Mouse (Mus musculus): Measurements from ENCODE around the gene Med12. TPM values are rescaled to one million over a fixed set of nuclear protein-coding genes. Genes with fewer than 3 reads are reported as not detected.

Gene Med12
- polyA plus RNA-seq, 1 experiment from 2014 or later, result 50.6 TPM

DNA sequence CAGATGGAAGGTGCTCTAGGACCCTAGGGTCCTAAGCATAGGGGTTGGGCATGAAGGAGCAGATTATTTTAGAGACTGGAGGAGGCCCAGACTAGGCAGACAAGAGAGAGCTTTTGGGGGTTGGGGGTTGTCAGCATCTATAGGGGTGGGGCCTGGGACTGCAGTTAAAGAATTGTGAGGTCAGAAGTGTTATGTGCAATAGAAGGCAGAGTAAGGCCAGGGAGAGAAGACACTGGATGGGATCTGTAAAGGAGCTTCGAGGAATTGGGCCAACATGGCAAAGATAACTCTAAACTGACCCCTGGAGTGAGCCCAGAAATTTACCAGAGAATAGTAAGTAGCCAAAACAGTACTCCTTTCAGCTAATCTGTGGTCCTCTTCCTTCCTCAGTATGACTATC is 9.9 kb upstream of the Med12 start, which contains the start of gene Gm614:
TSS of gene Gm614 (minus strand) at position 101 of the 400 bp plus-strand sequence.
- Histone ChIP-seq H3K36me3 (ENCODE audit: insufficient read depth) (no peaks in the 10 kb centered on the region), H3K27me3 (ENCODE audit: insufficient read depth, low read length) (no peaks in the 10 kb centered on the region), H3K9me3 (ENCODE audit: low read depth, low read length) (no peaks in the 10 kb centered on the region), H3K9ac (no peak within 1 kb of the TSS), H3K27ac (ENCODE audit: low read depth) (no peak within 1 kb of the TSS), H3K4me1 (ENCODE audit: insufficient read depth) (no peaks in the 10 kb centered on the region), H3K4me3 (ENCODE audit: low read depth, low read length) (no peak within 1 kb of the TSS), H3K4me2 (no peak within 1 kb of the TSS)
- no peak for ATAC-seq (ENCODE audit: insufficient read depth)
- no peak for TF ChIP-seq CTCF (IDR thresholded peaks at IDR 0.05; ENCODE audit: low read depth)
- DNase-seq, result no peak
- WGBS, result 67% methylated on average over 1 of the region's 1 CpGs

DNA sequence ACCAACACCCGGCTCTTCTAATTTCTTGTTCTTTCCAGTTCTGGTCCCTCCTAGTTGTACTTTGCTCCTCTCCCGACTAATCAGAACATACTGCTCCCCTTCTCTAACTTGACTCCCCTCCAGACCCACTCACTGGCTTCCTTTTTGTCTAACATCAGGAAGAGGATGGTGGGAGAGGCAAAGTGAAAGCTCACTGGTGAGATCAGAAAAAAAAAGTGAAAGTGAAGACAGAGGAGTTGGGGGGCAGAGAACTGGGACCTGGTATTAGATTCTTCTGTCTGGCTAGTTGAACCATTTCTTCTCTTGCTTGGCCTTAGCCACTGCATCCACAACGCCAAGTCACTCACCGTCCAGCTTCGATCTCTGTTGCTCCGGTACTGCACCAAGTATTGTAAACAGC is 7.2 kb upstream of the Med12 start:
- ATAC-seq (ENCODE audit: insufficient read depth) (no peak), DNase-seq (no peak)
- H3K4me2 ChIP-seq, result no peak overlapping the region
- 86% methylated on average over 6 of the region's 6 CpGs for WGBS
- no peaks in the 10 kb centered on the region for H3K9me3 ChIP-seq (ENCODE audit: low read depth, low read length)
- no peak overlapping the region for H3K27ac ChIP-seq (ENCODE audit: low read depth)
- no peak overlapping the region for H3K9ac ChIP-seq
- H3K4me1 ChIP-seq (ENCODE audit: insufficient read depth), result no peaks in the 10 kb centered on the region
- H3K4me3 ChIP-seq (ENCODE audit: low read depth, low read length), result no peak overlapping the region
- H3K36me3 ChIP-seq (ENCODE audit: insufficient read depth), result no peaks in the 10 kb centered on the region
- H3K27me3 ChIP-seq (ENCODE audit: insufficient read depth, low read length), result no peaks in the 10 kb centered on the region
- no peak for TF ChIP-seq CTCF (IDR thresholded peaks at IDR 0.05; ENCODE audit: low read depth)

DNA sequence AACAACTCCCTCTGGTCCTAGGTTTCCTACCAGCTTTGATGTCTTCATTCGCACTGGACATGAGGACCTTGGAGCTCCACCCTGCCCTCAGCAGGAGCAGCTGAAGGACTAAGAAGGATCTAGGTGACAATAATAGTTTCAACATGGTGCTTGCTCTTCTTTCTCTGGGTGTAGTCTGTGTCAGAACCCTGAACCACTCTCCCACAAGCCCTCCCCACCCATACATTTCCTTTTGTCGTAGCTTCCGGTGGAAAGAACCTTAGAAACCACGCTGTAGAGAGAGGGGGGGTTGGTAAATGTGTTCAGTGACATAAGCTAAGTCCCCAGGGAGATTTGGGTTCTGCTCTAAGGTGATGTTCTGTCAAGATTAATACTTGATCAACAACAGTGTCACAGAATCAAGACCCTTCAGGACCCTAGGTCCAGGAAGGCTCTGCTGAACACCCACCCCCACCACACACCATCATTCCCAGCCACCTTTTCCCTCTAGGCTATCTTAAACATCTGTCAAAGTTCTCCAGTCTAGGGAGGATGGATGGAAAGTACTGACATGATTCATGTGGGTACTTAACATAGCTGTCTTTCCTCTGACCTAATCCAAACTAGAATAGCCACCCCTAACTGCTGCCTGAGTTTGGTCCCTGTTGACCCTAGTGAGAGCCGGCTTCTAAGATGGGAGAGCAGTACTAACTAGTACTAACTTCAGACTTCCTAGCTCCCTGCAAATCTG is 5.6 kb upstream of the Med12 start, which contains the start of gene Il2rg:
TSS of gene Il2rg (minus strand) at position 231 of the 730 bp plus-strand sequence.
- H3K4me1 ChIP-seq (ENCODE audit: insufficient read depth), result no peaks in the 10 kb centered on the region
- H3K27ac ChIP-seq (ENCODE audit: low read depth), result no peak within 1 kb of the TSS
- DNase-seq, result no peak
- H3K9me3 ChIP-seq (ENCODE audit: low read depth, low read length), result no peaks in the 10 kb centered on the region
- H3K36me3 ChIP-seq (ENCODE audit: insufficient read depth), result no peaks in the 10 kb centered on the region
- no peak within 1 kb of the TSS for H3K4me2 ChIP-seq
- TF ChIP-seq CTCF (IDR thresholded peaks at IDR 0.05; ENCODE audit: low read depth), result no peak
- no peak for ATAC-seq (ENCODE audit: insufficient read depth)
- no peaks in the 10 kb centered on the region for H3K27me3 ChIP-seq (ENCODE audit: insufficient read depth, low read length)
- H3K9ac ChIP-seq, result no peak within 1 kb of the TSS
- 42% methylated on average over 5 of the region's 5 CpGs for WGBS
- H3K4me3 ChIP-seq (ENCODE audit: low read depth, low read length), result no peak within 1 kb of the TSS

DNA sequence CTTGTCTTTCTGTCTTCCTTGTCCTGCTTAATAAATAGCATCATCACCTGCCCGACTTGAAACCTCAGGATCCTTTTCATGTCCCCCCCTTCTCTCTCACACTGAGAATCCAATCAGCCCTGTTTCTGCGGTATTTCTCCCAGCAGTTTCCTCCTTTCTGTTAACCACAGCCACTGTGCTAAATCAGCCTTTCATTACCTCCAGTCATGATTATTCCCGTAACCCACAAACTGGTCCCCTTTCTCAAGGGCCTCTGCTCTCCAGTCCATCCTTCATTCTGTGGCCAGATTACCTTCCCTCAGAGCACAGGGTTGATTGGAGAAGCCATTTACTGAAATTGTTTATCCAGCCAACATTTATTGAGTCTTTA is 5.1 kb upstream of the Med12 start, which contains the start of gene Gm20489:
TSS of gene Gm20489 (minus strand) at position 269 of the 370 bp plus-strand sequence.
- WGBS, result 51% methylated on average over 3 of the region's 3 CpGs
- H3K4me2 ChIP-seq, result no peak within 1 kb of the TSS
- ATAC-seq (ENCODE audit: insufficient read depth) (no peak), DNase-seq (no peak)
- no peaks in the 10 kb centered on the region for H3K9me3 ChIP-seq (ENCODE audit: low read depth, low read length)
- no peak for TF ChIP-seq CTCF (IDR thresholded peaks at IDR 0.05; ENCODE audit: low read depth)
- H3K4me1 ChIP-seq (ENCODE audit: insufficient read depth), result no peaks in the 10 kb centered on the region
- no peaks in the 10 kb centered on the region for H3K36me3 ChIP-seq (ENCODE audit: insufficient read depth)
- no peak within 1 kb of the TSS for H3K27ac ChIP-seq (ENCODE audit: low read depth)
- no peak within 1 kb of the TSS for H3K9ac ChIP-seq
- no peaks in the 10 kb centered on the region for H3K27me3 ChIP-seq (ENCODE audit: insufficient read depth, low read length)
- no peak within 1 kb of the TSS for H3K4me3 ChIP-seq (ENCODE audit: low read depth, low read length)

DNA sequence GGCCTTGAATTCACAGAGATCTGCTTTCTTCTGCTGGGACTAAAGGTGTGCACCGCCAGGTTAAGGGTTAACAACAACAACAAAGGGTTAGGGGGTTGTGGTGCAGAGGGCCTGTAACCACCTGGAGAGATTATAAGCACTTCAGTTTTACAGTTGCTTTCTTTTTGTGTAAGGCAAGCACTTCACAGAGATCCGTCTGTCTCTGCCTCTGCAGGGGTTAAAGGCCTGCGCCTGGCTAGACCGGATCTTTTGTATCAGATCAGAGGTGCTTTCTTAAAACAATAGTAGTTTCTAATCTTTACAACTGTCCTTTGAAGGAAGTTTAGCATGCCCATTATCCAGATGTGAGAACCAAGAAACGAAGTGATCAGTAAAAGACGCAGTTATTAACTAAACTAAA is 420 bp upstream of the Med12 start:
- WGBS, result 22% methylated on average over 6 of the region's 6 CpGs
- peak overlapping the region; percentile 56 for H3K4me3 ChIP-seq (ENCODE audit: low read depth, low read length)
- DNase-seq (peak; percentile 14), ATAC-seq (ENCODE audit: insufficient read depth) (peak; percentile 29; the same call in 1 of the 2 replicates)
- H3K9ac ChIP-seq, result peak overlapping the region; percentile 40
- peaks cover 23% of the 10 kb centered on the region for H3K36me3 ChIP-seq (ENCODE audit: insufficient read depth)
- H3K27me3 ChIP-seq (ENCODE audit: insufficient read depth, low read length), result no peaks in the 10 kb centered on the region
- TF ChIP-seq CTCF (IDR thresholded peaks at IDR 0.05; ENCODE audit: low read depth), result no peak
- no peaks in the 10 kb centered on the region for H3K4me1 ChIP-seq (ENCODE audit: insufficient read depth)
- no peaks in the 10 kb centered on the region for H3K9me3 ChIP-seq (ENCODE audit: low read depth, low read length)
- H3K4me2 ChIP-seq, result peak overlapping the region; percentile 53
- no peak overlapping the region for H3K27ac ChIP-seq (ENCODE audit: low read depth)

DNA sequence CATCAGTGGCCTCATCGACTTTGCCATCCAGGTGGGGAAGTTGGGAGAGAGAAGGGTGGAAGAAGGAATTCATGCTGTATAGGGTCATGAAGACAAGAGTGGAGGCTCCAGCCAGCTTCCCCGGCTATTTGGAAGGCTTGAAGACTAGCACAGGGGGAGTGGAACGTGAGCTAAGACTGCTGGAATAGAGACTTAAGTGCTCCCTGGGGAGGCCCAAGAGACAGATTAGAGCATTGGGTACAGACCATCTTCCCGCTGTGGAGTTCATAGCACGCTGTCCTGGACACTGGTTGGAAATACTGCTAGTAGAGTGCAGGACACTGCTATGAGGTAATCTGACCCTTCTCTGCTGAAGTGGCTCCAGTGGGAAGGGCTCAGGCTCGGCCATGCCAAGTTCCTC is 9.0 kb downstream of the Med12 start:
- Histone ChIP-seq H3K4me1 (ENCODE audit: insufficient read depth) (no peaks in the 10 kb centered on the region), H3K9me3 (ENCODE audit: low read depth, low read length) (no peaks in the 10 kb centered on the region), H3K9ac (no peak overlapping the region), H3K27me3 (ENCODE audit: insufficient read depth, low read length) (no peaks in the 10 kb centered on the region), H3K36me3 (ENCODE audit: insufficient read depth) (peaks cover 78% of the 10 kb centered on the region), H3K4me2 (no peak overlapping the region), H3K27ac (ENCODE audit: low read depth) (no peak overlapping the region), H3K4me3 (ENCODE audit: low read depth, low read length) (no peak overlapping the region)
- no peak for TF ChIP-seq CTCF (IDR thresholded peaks at IDR 0.05; ENCODE audit: low read depth)
- no peak for DNase-seq
- WGBS, result 76% methylated on average over 6 of the region's 6 CpGs
- no peak for ATAC-seq (ENCODE audit: insufficient read depth)

DNA sequence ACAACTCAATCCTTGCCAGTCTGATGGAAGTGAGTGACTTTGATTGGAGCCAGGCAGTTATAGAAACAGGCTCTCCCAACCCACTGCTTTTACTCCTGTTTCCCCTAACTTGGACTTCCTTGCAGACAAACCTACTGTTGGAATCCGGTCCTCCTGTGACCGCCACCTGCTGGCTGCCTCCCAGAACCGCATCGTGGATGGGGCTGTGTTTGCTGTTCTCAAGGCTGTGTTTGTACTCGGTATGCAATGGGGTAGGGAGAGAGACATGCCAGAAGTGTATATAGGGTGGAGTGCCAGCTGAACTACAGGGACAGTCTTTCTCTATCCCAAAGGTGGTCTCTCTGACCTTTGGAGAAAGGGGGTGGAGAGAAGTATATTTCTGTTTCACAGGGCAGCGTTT is 11.7 kb downstream of the Med12 start:
- no peaks in the 10 kb centered on the region for H3K4me1 ChIP-seq (ENCODE audit: insufficient read depth)
- peaks cover 83% of the 10 kb centered on the region for H3K36me3 ChIP-seq (ENCODE audit: insufficient read depth)
- ATAC-seq (ENCODE audit: insufficient read depth) (peak; percentile 38; the same call in 1 of the 2 replicates), DNase-seq (peak; percentile 76)
- H3K4me3 ChIP-seq (ENCODE audit: low read depth, low read length), result no peak overlapping the region
- no peak overlapping the region for H3K27ac ChIP-seq (ENCODE audit: low read depth)
- no peaks in the 10 kb centered on the region for H3K27me3 ChIP-seq (ENCODE audit: insufficient read depth, low read length)
- H3K9ac ChIP-seq, result no peak overlapping the region
- H3K9me3 ChIP-seq (ENCODE audit: low read depth, low read length), result no peaks in the 10 kb centered on the region
- peak; percentile 81 for TF ChIP-seq CTCF (IDR thresholded peaks at IDR 0.05; ENCODE audit: low read depth)
- 24% methylated on average over 6 of the region's 6 CpGs for WGBS
- H3K4me2 ChIP-seq, result no peak overlapping the region
